Mouse (Mus musculus) neural tube, embryonic 11.5 days (tissue): Measurements from ENCODE around the gene Hnf4a. TPM values are rescaled to one million over a fixed set of nuclear protein-coding genes. Genes with fewer than 3 reads are reported as not detected.

ENCODE experiments used
- ATAC-seq: fragments of 200-750 bp; cut with Nextera tagmentation; 2 replicates; pipeline ENCODE4 v1.8.0; 2017; ENCODE audit warnings: moderate number of reproducible peaks, mild to moderate bottlenecking, moderate TSS enrichment, moderate library complexity; ENCODE audit not compliant: insufficient read depth, low FRiP score, low TSS enrichment
- DNase-seq: peaks from one replicate; pipeline ENCODE4 v3.0.0-alpha.2; 2015; ENCODE audit warnings: low spot score
- H3K27ac ChIP-seq: fragments of 300-500 bp; sonication (generic); 2 replicates; pipeline ENCODE4 v1.5.1; 2014; ENCODE audit warnings: low read depth, mild to moderate bottlenecking, low read length
- H3K27me3 ChIP-seq: fragments of 300-500 bp; sonication (generic); 2 replicates; pipeline ENCODE4 v1.6.1; 2014; ENCODE audit warnings: mild to moderate bottlenecking, low read length, mixed read lengths; ENCODE audit not compliant: control insufficient read depth, insufficient read depth
- H3K36me3 ChIP-seq: fragments of 300-500 bp; sonication (generic); 2 replicates; pipeline ENCODE4 v1.6.1; 2014; ENCODE audit warnings: mild to moderate bottlenecking, low read length, moderate library complexity, mixed read lengths; ENCODE audit not compliant: control insufficient read depth, insufficient read depth
- H3K4me1 ChIP-seq: fragments of 300-500 bp; sonication (generic); 2 replicates; pipeline ENCODE4 v1.6.1; 2014; ENCODE audit warnings: low read length, mixed read lengths; ENCODE audit not compliant: control insufficient read depth, insufficient read depth
- H3K4me2 ChIP-seq: fragments of 300-500 bp; sonication (generic); 2 replicates; pipeline ENCODE4 v1.6.1; 2014; ENCODE audit warnings: low read depth, mild to moderate bottlenecking, moderate library complexity
- H3K4me3 ChIP-seq: fragments of 300-500 bp; sonication (generic); 2 replicates; pipeline ENCODE4 v1.5.1; 2014; ENCODE audit warnings: low read depth, low read length
- H3K9ac ChIP-seq: fragments of 300-500 bp; sonication (generic); 2 replicates; pipeline ENCODE4 v1.6.1; 2014; ENCODE audit warnings: mild to moderate bottlenecking, low read length
- H3K9me3 ChIP-seq: fragments of 300-500 bp; sonication (generic); 2 replicates; pipeline ENCODE4 v1.6.1; 2016; ENCODE audit warnings: low read length; ENCODE audit not compliant: control insufficient read depth
- WGBS: fragments of 180-500 bp; shearing (Covaris S2); extraction: QIAGEN DNeasy Blood & Tissue Kit; methylation state at CpG from one replicate; pipeline ENCODE4 v1.1.7; 2014; 5-methylcytosine and 5-hydroxymethylcytosine counted together
- polyA plus RNA-seq: library from polyadenylated mRNA; unstranded; fragments of >200 nt; fragmentation: Nextera tagmentation; extraction: Ambion mirVana; gene quantifications from 2 replicates; pipeline ENCODE4 v1.2.1, GENCODE M21; 2014

The Hnf4a gene
- polyA plus RNA-seq, 1 experiment from 2014 or later, result not detected

DNA sequence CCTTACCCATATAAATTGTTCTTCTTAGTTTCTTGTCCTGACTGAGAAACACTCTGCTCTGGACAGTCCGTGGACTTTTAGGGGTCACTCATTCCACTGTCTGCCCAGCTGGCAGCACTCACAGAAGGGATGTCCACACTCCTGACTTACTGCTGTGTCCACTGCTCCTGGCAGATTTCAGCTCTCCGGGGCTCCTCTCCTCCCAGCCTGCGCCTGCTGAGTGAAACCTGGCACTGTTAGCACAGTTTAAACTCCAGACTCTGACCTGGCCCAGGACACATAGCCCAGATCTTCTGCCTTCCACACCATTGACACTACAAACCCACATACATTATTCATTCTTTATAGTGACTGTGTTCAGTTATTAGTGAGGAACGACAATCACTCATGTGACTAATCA, 42.6 kb upstream of the Hnf4a start:
- H3K9me3 ChIP-seq, result no peaks in the 10 kb centered on the region
- H3K4me1 ChIP-seq, result no peaks in the 10 kb centered on the region
- no peak overlapping the region for H3K9ac ChIP-seq
- no peaks in the 10 kb centered on the region for H3K27me3 ChIP-seq
- DNase-seq (no peak), ATAC-seq (no peak)
- H3K36me3 ChIP-seq, result no peaks in the 10 kb centered on the region
- no peak overlapping the region for H3K27ac ChIP-seq
- 79% methylated on average over 4 of the region's 4 CpGs for WGBS
- H3K4me2 ChIP-seq, result no peak overlapping the region
- no peak overlapping the region for H3K4me3 ChIP-seq

DNA sequence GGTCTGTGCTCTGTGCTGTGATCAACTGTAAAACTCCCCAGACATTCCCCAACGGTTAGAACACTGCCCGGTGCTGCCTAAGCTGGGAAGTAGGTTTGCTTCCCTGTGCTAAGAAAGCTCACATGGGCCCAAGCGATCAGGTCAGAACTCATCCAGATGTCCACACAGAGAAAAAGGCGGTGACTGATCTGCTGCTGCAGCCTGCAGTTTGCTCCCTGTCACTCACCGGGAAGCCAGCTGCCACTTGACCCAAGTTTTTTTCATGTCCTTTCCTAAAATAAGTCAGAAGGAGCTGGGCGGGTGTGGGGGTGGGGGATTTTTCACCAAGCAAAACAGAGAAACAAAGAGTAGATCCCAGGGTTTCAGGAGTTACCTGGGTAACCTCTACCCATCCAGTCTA, 42.0 kb upstream of the Hnf4a start:
- WGBS, result 71% methylated on average over 6 of the region's 6 CpGs
- ATAC-seq (no peak), DNase-seq (no peak)
- Histone ChIP-seq H3K9me3 (no peaks in the 10 kb centered on the region), H3K4me3 (no peak overlapping the region), H3K36me3 (no peaks in the 10 kb centered on the region), H3K4me2 (no peak overlapping the region), H3K27ac (no peak overlapping the region), H3K27me3 (no peaks in the 10 kb centered on the region), H3K9ac (no peak overlapping the region), H3K4me1 (no peaks in the 10 kb centered on the region)

DNA sequence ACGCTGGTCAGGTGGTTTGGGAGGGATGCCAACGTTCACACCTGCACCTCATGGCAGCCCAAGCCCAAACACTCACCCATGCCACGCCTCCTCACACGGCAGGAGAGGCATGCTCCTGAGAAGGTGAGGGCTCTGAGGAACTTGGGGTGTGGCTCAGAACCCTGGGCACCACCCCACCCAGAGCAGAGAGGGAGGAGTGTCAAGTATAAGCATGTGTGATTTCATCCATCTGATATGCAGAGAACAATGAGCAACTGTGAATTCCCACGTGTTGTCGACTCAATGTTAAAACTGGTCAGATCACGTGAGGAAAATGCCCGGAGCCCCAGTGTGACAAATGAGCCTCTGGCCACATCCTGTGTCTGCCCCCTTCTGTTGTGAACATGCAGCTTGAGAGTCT, 39.8 kb upstream of the Hnf4a start:
- no peak overlapping the region for H3K4me2 ChIP-seq
- peaks cover 5% of the 10 kb centered on the region; the same call in 1 of the 2 replicates for H3K4me1 ChIP-seq
- H3K27ac ChIP-seq, result no peak overlapping the region
- H3K36me3 ChIP-seq, result no peaks in the 10 kb centered on the region
- DNase-seq (no peak), ATAC-seq (no peak)
- no peaks in the 10 kb centered on the region for H3K27me3 ChIP-seq
- 83% methylated on average over 8 of the region's 8 CpGs for WGBS
- no peak overlapping the region for H3K4me3 ChIP-seq
- no peak overlapping the region for H3K9ac ChIP-seq
- no peaks in the 10 kb centered on the region for H3K9me3 ChIP-seq

DNA sequence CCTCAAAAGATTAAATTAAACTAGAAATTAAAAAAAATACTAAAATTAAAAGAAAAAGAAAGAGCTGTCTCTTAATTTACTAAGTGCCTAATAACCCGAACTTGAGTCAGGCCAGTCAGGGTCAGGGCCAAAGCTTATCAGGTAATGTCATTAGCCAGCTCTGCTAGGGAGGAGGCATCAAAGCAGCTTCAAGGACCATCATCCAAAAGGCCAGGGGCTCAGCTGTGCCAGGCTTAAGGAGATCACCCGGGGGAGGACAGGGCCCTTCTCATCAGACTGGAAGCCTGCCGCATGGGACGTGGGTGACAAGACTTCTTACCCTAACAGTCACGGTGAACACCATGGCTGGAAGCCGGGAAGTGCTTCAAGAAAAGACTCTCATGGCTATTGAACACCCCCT, 39.0 kb upstream of the Hnf4a start:
- Histone ChIP-seq H3K4me3 (no peak overlapping the region), H3K36me3 (no peaks in the 10 kb centered on the region), H3K9me3 (no peaks in the 10 kb centered on the region), H3K27me3 (no peaks in the 10 kb centered on the region), H3K4me1 (peaks cover 6% of the 10 kb centered on the region; the same call in 1 of the 2 replicates), H3K27ac (no peak overlapping the region), H3K4me2 (no peak overlapping the region), H3K9ac (no peak overlapping the region)
- ATAC-seq, result no peak
- no peak for DNase-seq
- WGBS, result 90% methylated on average over 6 of the region's 6 CpGs

DNA sequence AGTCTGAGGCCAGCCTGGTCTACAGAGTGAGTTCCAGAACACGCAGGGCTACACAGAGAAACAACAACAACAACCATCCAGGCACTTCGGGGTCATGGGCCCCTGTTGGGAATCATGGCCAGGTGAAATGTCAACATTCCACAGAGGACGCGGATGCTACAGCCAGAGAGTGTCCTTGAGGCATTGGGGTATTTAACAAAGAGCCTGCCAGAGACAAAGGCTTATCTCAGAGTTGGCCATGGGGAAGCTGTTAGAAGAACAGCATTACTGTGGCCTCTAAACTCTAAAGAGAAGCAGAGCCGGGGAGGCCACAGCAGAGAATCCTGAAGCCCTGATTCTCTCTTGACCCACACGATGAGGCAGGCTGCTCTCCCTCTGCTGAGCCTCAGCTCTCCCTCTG, 37.7 kb upstream of the Hnf4a start:
- Histone ChIP-seq H3K4me2 (no peak overlapping the region), H3K36me3 (no peaks in the 10 kb centered on the region), H3K4me1 (peaks cover 6% of the 10 kb centered on the region; the same call in 1 of the 2 replicates), H3K9ac (no peak overlapping the region), H3K27me3 (no peaks in the 10 kb centered on the region), H3K9me3 (no peaks in the 10 kb centered on the region), H3K27ac (no peak overlapping the region), H3K4me3 (no peak overlapping the region)
- no peak for DNase-seq
- no peak for ATAC-seq
- 91% methylated on average over 6 of the region's 6 CpGs for WGBS

DNA sequence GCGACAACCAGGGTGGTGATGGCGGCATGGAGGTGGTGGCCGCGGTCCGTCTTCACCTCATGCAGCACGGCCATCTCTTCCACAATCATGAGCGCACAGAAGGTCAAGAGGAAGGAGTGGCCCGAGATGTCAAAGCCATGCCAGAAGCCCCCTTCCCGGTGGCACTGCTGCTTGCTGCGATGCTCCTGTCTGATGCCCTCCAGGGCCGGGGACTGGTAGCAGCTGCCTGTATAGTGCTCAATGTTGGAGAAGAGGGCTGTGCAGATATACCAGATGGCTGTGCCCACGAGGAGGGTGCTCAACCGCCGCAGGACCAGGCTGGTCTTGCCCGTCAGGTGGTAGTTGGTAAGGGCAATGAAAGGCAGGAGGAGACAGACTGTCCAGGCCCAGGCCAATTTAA, 36.9 kb upstream of the Hnf4a start:
- 94% methylated on average over 15 of the region's 15 CpGs for WGBS
- H3K36me3 ChIP-seq, result no peaks in the 10 kb centered on the region
- ATAC-seq, result no peak
- no peaks in the 10 kb centered on the region for H3K27me3 ChIP-seq
- no peaks in the 10 kb centered on the region for H3K9me3 ChIP-seq
- H3K27ac ChIP-seq, result no peak overlapping the region
- DNase-seq, result no peak
- no peak overlapping the region for H3K9ac ChIP-seq
- peaks cover 6% of the 10 kb centered on the region; the same call in 1 of the 2 replicates for H3K4me1 ChIP-seq
- no peak overlapping the region for H3K4me2 ChIP-seq
- H3K4me3 ChIP-seq, result no peak overlapping the region

DNA sequence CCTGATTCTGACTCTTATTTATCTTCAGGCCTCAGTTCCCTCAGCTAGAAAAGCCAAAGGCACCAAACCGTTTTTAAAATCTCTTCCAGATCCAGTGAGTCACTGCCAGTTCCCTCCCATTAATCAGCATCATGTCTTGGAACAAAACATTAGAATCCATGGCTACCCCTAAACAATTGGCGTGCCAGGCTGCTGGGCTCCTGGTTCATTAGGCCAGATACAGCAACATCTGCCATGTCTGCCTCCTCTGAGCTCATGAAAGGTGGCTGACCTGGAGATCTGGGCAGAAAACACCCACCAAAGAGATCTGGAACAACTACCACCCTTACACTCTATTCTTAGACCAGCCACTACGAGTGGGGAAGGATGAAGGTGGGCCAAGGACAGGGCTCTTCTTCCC, 35.5 kb upstream of the Hnf4a start:
- H3K9ac ChIP-seq, result no peak overlapping the region
- 72% methylated on average over 3 of the region's 3 CpGs for WGBS

DNA sequence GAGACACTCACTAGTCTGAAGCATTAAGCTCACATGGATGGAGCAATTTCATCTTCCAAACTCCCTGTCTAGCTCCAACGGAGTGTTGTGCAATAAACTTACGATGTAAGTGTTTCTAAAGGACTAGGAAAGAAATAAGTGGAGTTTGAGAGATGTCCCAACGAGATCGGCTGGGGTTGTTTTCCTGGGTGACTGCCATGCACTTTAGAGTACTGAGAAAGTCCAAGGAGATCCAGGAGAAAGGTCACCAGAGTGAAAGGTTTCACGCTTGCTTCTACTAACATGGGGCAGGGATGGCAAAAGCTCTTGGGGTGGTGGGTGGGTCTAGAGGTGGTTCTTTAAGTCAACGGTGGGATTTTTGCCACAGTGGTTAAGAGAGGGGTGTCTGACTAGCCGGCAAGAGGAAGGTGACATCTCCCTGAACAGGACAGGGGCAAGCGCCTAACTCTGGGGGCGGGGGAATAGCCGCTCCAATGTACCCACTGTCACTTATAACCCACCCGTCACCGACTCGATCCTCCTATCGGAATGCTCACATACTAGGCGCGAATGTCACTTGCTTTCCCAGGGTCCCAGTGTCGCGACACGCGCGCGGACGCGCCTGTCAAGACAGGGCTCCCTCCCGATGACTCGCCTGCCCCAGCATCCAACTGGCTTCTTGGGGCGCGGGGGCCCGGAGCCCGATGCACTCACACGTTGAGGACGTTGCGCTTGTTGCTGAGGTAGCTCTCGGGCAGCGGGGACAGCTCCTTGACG, 34.7 kb upstream of the Hnf4a start:
- Histone ChIP-seq H3K27ac (no peak overlapping the region), H3K36me3 (no peaks in the 10 kb centered on the region), H3K27me3 (no peaks in the 10 kb centered on the region), H3K9me3 (no peaks in the 10 kb centered on the region), H3K4me1 (peaks cover 6% of the 10 kb centered on the region; the same call in 1 of the 2 replicates), H3K4me2 (peak overlapping the region; percentile 69), H3K4me3 (peak overlapping the region; percentile 73), H3K9ac (peak overlapping the region; percentile 83)
- ATAC-seq, result peak; percentile 75
- whole genome bisulfite sequencing, result 6% methylated on average over 36 of the region's 36 CpGs
- DNase-seq, result no peak

More for the DNA sequence above, 35.5 kb upstream of the Hnf4a start:
- no peaks in the 10 kb centered on the region for H3K36me3 ChIP-seq
- H3K27ac ChIP-seq, result no peak overlapping the region
- H3K27me3 ChIP-seq, result no peaks in the 10 kb centered on the region
- H3K4me2 ChIP-seq, result peak overlapping the region; percentile 8; the same call in 1 of the 2 replicates
- H3K4me3 ChIP-seq, result peak overlapping the region; percentile 73; the same call in 1 of the 2 replicates
- peaks cover 6% of the 10 kb centered on the region; the same call in 1 of the 2 replicates for H3K4me1 ChIP-seq
- no peaks in the 10 kb centered on the region for H3K9me3 ChIP-seq
- ATAC-seq, result no peak
- DNase-seq, result no peak

DNA sequence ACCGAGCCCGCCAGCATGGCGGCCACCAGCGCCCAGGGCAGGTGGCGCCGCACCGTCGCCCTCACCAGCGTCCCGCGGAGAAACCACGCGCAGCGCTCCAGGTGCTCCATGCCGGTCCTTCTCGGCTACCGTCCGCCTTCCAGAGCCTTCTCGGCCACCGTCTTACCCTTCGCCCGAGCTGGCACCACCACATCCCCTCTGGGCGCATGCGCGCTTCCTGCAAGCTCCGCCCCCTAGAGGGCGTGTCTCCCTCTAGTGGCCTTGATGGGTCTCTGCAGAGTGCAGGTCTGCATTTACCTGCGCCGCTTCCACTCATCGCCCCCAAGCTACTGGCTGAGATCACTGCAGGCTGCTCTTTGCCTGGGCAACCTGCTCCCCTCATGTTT, 34.1 kb upstream of the Hnf4a start, which contains the start of gene Fitm2:
Fitm2 (minus strand) TSS at position 164 of the 386 bp plus-strand sequence.
- Histone ChIP-seq H3K9me3 (no peaks in the 10 kb centered on the region), H3K36me3 (no peaks in the 10 kb centered on the region), H3K27ac (no peak within 1 kb of the TSS), H3K4me3 (peak within 1 kb of the TSS; percentile 73), H3K4me1 (peaks cover 6% of the 10 kb centered on the region; the same call in 1 of the 2 replicates), H3K9ac (peak within 1 kb of the TSS; percentile 83), H3K27me3 (no peaks in the 10 kb centered on the region), H3K4me2 (peak within 1 kb of the TSS; percentile 69)
- WGBS, result 0% methylated on average over 29 of the region's 30 CpGs
- DNase-seq (peak; percentile 97), ATAC-seq (peak; percentile 94)
